Mouse (Mus musculus) thymus, postnatal 4 days (tissue): ENCODE measurements around the gene Hrh1.
"Not testable (repeated sequence)": the region's sequence is repeated elsewhere in the genome, so short reads cannot be mapped to it uniquely, and the experiment has no call there.

Experiments
- DNase-seq: peaks from one replicate; pipeline ENCODE4 v3.0.0; 2021

The Hrh1 gene

DNA sequence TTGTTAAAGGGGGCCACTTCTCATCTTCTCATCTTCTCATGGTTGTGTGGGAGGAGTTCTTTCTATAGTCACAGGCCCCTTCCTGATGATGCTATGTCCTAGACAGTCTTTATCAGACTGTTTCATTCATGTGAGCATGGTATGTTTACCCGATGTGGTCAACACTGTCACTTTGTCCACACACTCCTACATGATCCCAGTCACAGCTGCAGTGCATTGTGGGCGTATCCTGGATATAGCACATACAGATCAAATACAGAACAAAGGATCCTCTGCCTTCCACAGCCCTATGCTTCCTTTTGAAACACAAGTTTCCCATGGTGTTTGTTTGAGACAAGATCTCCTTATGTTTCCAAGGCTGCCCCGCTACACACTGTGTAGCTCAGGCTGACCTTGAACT, 76.3 kb downstream of the Hrh1 start:
- no peak for DNase-seq

- no peak for DNase-seq
Observed at GRCm38 (mm10) chr6:114474911-114475310, 77.2 kb downstream of the Hrh1 start.

DNA sequence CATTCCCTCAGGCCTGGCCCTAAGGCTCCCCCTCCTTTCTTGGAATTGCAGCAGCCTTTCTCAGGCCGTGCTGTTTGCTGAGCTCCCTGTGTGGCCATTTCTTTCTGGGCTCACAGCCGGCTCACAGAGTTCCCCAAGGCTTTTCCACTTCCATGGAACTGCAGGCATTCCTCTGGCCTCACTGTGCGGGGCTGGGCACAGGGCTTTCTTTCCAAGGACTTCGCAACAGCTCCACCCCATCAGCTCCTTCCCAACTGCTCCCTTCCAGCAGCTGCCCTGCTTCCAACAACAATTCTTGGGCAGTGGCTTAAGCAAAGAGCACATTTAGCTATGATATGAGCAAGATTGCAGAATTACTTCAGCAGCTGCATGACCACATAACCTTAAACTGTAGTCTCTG, 81.0 kb downstream of the Hrh1 start:
- no peak for DNase-seq

DNA sequence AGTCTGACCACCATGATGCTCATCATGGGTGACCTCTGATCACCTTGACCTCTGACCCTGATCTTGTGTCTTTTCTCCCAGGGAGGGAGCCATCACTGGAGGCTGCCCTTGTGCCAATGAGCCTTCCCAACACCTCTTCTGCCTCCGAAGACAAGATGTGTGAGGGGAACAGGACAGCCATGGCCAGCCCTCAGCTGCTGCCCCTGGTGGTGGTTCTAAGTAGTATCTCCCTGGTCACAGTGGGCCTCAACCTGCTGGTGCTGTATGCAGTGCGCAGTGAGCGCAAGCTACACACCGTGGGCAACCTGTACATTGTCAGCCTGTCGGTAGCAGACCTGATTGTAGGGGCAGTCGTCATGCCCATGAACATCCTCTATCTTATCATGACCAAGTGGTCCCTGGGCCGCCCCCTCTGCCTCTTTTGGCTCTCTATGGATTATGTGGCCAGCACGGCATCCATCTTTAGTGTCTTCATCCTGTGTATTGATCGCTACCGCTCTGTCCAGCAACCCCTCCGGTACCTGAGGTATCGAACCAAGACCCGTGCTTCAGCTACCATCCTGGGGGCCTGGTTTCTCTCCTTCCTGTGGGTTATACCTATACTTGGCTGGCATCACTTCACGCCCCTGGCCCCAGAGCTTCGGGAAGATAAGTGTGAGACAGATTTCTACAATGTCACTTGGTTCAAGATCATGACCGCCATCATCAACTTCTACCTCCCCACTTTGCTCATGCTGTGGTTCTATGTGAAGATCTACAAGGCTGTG, 82.1 kb downstream of the Hrh1 start:
- peak; percentile 37 for DNase-seq

DNA sequence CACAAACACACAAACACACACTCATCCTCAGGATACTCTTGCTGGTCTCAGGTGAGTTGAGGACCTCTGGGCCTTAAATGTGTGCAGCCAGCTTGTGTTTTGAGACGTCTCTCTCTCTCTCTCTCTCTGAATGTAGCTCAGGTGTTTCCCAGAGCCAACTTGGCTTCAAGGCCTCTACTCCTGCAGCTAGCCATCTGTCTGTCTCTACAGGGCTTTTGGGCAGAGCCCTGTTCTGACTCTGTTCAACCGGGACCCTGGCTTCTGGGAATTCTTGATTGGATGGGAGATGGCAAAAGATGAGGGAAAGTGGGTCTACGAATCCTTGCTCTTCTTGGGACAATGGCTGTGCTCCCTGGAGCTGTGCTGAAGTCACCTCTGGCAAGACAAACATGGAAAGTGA, 91.6 kb downstream of the Hrh1 start:
- no peak for DNase-seq

DNA sequence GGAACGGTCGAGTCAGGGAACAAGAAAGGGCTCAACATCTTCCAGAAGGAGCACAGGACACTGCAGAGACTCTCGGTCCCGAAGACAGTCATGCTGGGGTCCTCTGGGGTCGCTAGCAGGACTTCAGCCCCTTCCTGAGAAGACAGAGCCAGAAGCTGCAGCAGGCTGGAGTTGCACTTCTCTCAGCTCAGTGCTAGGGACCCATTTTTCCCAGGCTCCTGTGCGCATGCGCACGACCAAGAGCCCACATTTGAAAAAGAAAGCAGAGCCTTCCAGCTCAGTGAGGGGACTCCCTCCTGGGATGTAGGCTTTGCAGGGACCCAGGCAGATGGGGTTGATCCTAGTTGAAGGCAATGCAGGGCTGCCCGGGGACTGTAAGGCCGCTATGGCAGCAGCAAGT, 94.9 kb downstream of the Hrh1 start:
- DNase-seq = not testable (repeated sequence)

GRCm38 (mm10) chr6:114494987-114495386, 97.3 kb downstream of the Hrh1 start:
- DNase-seq = peak; percentile 16

GRCm38 (mm10) chr6:114514038-114514437, 116.3 kb downstream of the Hrh1 start:
- DNase-seq = not testable (repeated sequence)

DNA sequence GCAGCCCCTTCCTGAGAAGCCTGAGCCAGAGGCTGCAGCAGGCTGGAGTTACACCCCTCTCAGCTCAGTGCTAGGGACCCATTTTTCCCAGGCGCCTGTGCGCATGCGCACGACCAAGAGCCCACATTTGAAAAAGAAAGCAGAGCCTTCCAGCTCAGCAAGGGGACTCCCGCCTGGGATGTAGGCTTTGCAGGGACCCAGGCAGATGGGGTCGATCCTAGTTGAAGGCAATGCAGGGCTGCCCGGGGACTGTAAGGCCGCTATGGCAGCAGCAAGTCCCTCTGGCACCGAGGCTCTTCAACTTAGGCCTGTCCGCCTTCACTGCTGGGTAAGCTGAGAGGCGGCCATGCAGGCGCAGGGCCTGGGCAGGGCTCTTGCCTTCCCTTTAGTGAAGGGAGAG, 131.0 kb downstream of the Hrh1 start:
- not testable (repeated sequence) for DNase-seq
